Mouse (Mus musculus) small intestine, adult 2 months (tissue): ENCODE data around the gene Efna3.

ENCODE experiments used
- CTCF ChIP-seq: fragments of 200-500 bp; IDR thresholded peaks from 2 replicates; pipeline ENCODE4 v1.5.1; 2012; ENCODE audit warnings: low read depth, mild to moderate bottlenecking, control low read depth, inconsistent platforms, low read length, moderate library complexity, mixed read lengths; ENCODE audit not compliant: insufficient replicate concordance, insufficient read length; ENCODE audit errors: extremely low read depth
- POLR2A ChIP-seq: fragments of 200-500 bp; IDR thresholded peaks from 2 replicates; pipeline ENCODE4 v1.6.1; 2012; ENCODE audit warnings: low read depth, mild to moderate bottlenecking, control low read depth, inconsistent platforms, low read length, moderate library complexity

DNA sequence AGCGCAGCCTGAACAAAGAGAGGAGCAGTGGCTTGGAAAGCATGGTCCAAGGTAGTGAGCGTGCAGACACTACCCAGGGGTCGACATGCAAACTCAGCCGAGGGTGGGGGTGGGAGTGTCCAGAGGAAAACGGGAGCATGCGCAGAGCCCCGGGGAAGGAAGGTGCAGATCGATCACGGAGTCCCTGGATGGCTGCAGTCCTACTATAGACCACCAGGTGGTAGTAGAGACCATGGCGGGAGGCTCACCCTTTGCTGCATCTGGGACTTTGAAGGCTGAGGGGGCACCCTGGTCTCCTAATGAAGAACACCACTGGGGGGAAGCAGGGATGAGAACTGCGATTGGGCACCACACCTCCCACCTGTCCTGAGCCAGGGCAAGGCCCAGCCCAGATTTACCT lies 17.7 kb upstream of the Efna3 start:
- peak; percentile 88 for TF ChIP-seq CTCF
- no peak for TF ChIP-seq POLR2A
